Mouse (Mus musculus): ENCODE data around the gene Gm38394.

DNA sequence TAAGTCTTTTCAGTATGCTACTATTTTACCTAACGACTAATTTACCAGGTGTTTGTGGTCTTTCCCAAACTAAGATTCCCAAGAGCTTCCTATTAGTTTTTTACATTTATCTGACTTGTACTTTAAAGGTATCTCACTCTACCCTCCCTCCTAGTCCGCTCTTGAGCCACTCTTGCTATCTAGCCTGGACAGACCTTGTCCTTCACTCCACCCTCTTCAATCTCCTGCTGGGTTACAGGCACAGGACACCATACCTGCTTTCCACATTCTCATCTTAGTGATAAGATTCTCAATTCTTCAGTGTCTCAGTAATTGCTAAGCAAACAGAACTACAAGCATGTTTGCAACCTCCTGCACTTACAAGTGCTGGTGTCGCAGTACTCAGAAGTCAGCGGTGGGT is 57.9 kb downstream of the Gm38394 start:
- no peak for TF ChIP-seq CTCF (IDR thresholded peaks at IDR 0.05; ENCODE audit: extremely low read depth, insufficient read depth, low read length)
- no peak for TF ChIP-seq POLR2A (IDR thresholded peaks at IDR 0.05; ENCODE audit: extremely low read depth, insufficient read depth, low read length)

Measured in cortical plate, adult 2 months (tissue).